Mouse (Mus musculus) midbrain, postnatal 0 days (tissue): ENCODE measurements around the gene Eps15l1. TPM values are rescaled to one million over a fixed set of nuclear protein-coding genes. Genes with fewer than 3 reads are reported as not detected.

Experiments
- ATAC-seq: fragments of 200-750 bp; cut with Nextera tagmentation; 2 replicates; pipeline ENCODE4 v1.8.0; 2017; ENCODE audit warnings: moderate number of reproducible peaks, mild to moderate bottlenecking, moderate TSS enrichment, moderate library complexity; ENCODE audit not compliant: low FRiP score
- DNase-seq: peaks from one replicate; pipeline ENCODE4 v3.0.0-alpha.2; 2015; ENCODE audit warnings: low spot score
- H3K27ac ChIP-seq: fragments of 300-500 bp; sonication (generic); 2 replicates; pipeline ENCODE4 v1.5.1; 2014; ENCODE audit warnings: low read depth, mild to moderate bottlenecking, low read length, mixed read lengths
- H3K27me3 ChIP-seq: fragments of 300-500 bp; sonication (generic); 2 replicates; pipeline ENCODE4 v1.6.1; 2014; ENCODE audit warnings: low read length, control low read depth, mixed read lengths; ENCODE audit not compliant: insufficient read depth
- H3K36me3 ChIP-seq: fragments of 300-500 bp; sonication (generic); 2 replicates; pipeline ENCODE4 v1.6.1; 2014; ENCODE audit warnings: low read length, control low read depth, mixed read lengths; ENCODE audit not compliant: insufficient read depth
- H3K4me1 ChIP-seq: fragments of 300-500 bp; sonication (generic); 2 replicates; pipeline ENCODE4 v1.6.1; 2014; ENCODE audit warnings: mild to moderate bottlenecking, control low read depth, antibody characterized with exemption, low read length, mixed read lengths; ENCODE audit not compliant: insufficient read depth
- H3K4me2 ChIP-seq: fragments of 300-500 bp; sonication (generic); 2 replicates; pipeline ENCODE4 v1.6.1; 2014; ENCODE audit warnings: low read depth, mild to moderate bottlenecking, low read length, mixed read lengths; ENCODE audit not compliant: poor library complexity, severe bottlenecking
- H3K4me3 ChIP-seq: fragments of 300-500 bp; sonication (generic); 2 replicates; pipeline ENCODE4 v1.5.1; 2014; ENCODE audit warnings: low read depth, mild to moderate bottlenecking, low read length, moderate library complexity
- H3K9ac ChIP-seq: fragments of 300-500 bp; sonication (generic); replicated peaks from 2 replicates; pipeline ENCODE4 v1.6.1; 2014; ENCODE audit warnings: mild to moderate bottlenecking, low read length, moderate library complexity, mixed read lengths; ENCODE audit not compliant: poor library complexity, severe bottlenecking
- H3K9me3 ChIP-seq: fragments of 300-500 bp; sonication (generic); 2 replicates; pipeline ENCODE4 v1.6.1; 2016; ENCODE audit warnings: low read length, control low read depth
- CTCF ChIP-seq: IDR thresholded peaks from 2 replicates; pipeline ENCODE4 v1.5.1; 2016; ENCODE audit warnings: antibody characterized with exemption, mild to moderate bottlenecking
- WGBS: fragments of 180-500 bp; shearing (Covaris S2); extraction: QIAGEN DNeasy Blood & Tissue Kit; methylation state at CpG from one replicate; pipeline ENCODE4 v1.1.7; 2014; 5-methylcytosine and 5-hydroxymethylcytosine counted together
- polyA plus RNA-seq: library from polyadenylated mRNA; unstranded; fragments of >200 nt; fragmentation: Nextera tagmentation; extraction: Ambion mirVana; gene quantifications from 2 replicates; pipeline ENCODE4 v1.2.1, GENCODE M21; 2015
- total RNA-seq: library from RNA; depleted of rRNA; stranded (reverse); fragments of >200 nt; gene quantifications from 2 replicates; pipeline ENCODE4 v1.2.3, GENCODE M21; 2014

Eps15l1 gene
- total and polyA plus RNA-seq, 2 experiments from 2014 or later: 51.3 to 65.7 TPM

DNA sequence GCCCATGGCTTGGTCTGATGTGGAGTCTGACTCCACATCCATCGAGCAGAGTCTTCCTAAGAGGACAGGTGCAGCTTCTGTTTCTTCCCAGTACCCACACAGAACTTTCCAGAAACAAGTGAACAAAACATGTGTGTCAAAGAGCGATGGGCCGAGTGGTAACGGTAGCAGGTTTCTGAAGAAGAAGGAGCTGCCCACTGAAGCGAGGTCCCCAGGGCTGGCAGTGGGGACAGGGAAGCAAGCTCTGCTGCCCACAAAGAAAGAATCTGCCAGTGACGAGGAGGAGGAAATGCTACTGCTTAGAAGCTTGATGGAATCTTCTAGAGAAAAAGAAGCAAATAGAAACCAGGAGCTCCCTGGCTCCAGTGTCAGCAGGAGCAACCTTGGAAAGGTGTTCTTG is 23.8 kb upstream of the Eps15l1 start:
- Histone ChIP-seq H3K4me2 (no peak overlapping the region), H3K36me3 (peaks cover 11% of the 10 kb centered on the region), H3K4me1 (peaks cover 3% of the 10 kb centered on the region), H3K27ac (no peak overlapping the region), H3K9me3 (no peaks in the 10 kb centered on the region), H3K4me3 (no peak overlapping the region), H3K9ac (no peak overlapping the region), H3K27me3 (no peaks in the 10 kb centered on the region)
- no peak for DNase-seq
- 92% methylated on average over 6 of the region's 6 CpGs for WGBS
- no peak for TF ChIP-seq CTCF
- no peak for ATAC-seq

- DNase-seq (no peak), ATAC-seq (peak; percentile 62)
- peak overlapping the region; percentile 38 for H3K4me3 ChIP-seq
- H3K27me3 ChIP-seq: no peaks in the 10 kb centered on the region
- WGBS: 36% methylated on average over 6 of the region's 6 CpGs
- H3K9ac ChIP-seq: peak overlapping the region; percentile 67
- H3K36me3 ChIP-seq: peaks cover 4% of the 10 kb centered on the region; the same call in 1 of the 2 replicates
- H3K4me1 ChIP-seq: peaks cover 3% of the 10 kb centered on the region
- H3K4me2 ChIP-seq: peak overlapping the region; percentile 47
- H3K27ac ChIP-seq: peak overlapping the region; percentile 52
- no peaks in the 10 kb centered on the region for H3K9me3 ChIP-seq
- TF ChIP-seq CTCF: no peak
Observed at GRCm38 (mm10) chr8:72443994-72444350, 22.7 kb upstream of the Eps15l1 start.

DNA sequence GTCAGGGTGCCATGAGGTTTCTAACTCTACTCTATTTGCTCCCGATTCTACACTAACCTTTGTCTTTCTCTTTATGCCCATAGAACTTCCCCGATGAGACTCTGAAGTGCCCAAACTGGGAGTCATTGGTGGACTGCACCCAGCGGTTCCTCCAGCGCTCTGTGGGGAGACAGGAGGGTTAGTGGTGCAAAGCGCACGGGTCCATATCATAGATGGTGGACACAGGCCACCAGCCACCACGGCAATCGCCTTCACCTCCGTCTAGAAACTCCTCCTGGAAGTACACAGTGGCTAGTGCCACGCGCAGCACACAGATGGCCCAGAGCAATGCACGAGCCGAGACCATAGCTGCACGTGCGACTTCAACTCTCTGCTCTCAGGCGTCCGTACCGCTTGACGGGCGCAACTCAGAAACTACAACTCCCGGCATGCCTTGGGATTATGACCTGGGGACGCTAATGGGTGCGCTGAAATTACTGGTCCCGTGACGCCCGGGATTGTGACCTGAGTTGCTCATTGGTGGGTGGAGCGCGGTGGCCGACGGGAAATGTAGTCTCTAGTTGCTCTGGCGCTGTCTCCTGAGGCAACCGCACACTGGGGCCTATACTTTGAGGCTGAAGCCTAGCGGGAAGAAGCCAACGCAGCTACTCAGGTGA is 22.2 kb upstream of the Eps15l1 start, which contains the start of the genes Calr3 and 1700030K09Rik:
Gene Calr3 (minus strand): TSS at position 533 of the 656 bp plus-strand sequence.
Gene 1700030K09Rik (plus strand): TSS at position 543 of the 656 bp plus-strand sequence.
- DNase-seq (peak; percentile 99), ATAC-seq (peak; percentile 98)
- H3K9ac ChIP-seq: peak within 1 kb of the TSS; percentile 67
- H3K4me1 ChIP-seq: peaks cover 3% of the 10 kb centered on the region
- H3K4me2 ChIP-seq: peak within 1 kb of the TSS; percentile 63
- no peak for TF ChIP-seq CTCF
- peak within 1 kb of the TSS; percentile 52 for H3K27ac ChIP-seq
- no peaks in the 10 kb centered on the region for H3K9me3 ChIP-seq
- H3K27me3 ChIP-seq: no peaks in the 10 kb centered on the region
- 8% methylated on average over 34 of the region's 34 CpGs for WGBS
- H3K4me3 ChIP-seq: peak within 1 kb of the TSS; percentile 38
- 0 out of 2 replicates have a peak, but pooled peaks cover 4% of the 10 kb centered on the region for H3K36me3 ChIP-seq

- no peaks in the 10 kb centered on the region for H3K27me3 ChIP-seq
- H3K9me3 ChIP-seq: no peaks in the 10 kb centered on the region
- no peak overlapping the region for H3K4me3 ChIP-seq
- H3K4me2 ChIP-seq: no peak overlapping the region
- no peaks in the 10 kb centered on the region for H3K36me3 ChIP-seq
- H3K9ac ChIP-seq: no peak overlapping the region
- H3K27ac ChIP-seq: no peak overlapping the region
- no peak for TF ChIP-seq CTCF
- no peak for ATAC-seq
- H3K4me1 ChIP-seq: no peaks in the 10 kb centered on the region; the same call in 1 of the 2 replicates
- no peak for DNase-seq
- 67% methylated on average over 8 of the region's 8 CpGs for WGBS
Observed at GRCm38 (mm10) chr8:72438248-72439015, 17.2 kb upstream of the Eps15l1 start.

- DNase-seq: no peak
- 37% methylated on average over 2 of the region's 2 CpGs for WGBS
- ATAC-seq: no peak
Observed at GRCm38 (mm10) chr8:72434952-72435351, 13.7 kb upstream of the Eps15l1 start.

GRCm38 (mm10) chr8:72429676-72430075 is 8.4 kb upstream of the Eps15l1 start:
- DNase-seq: no peak
- Histone ChIP-seq H3K9ac (no peak overlapping the region), H3K36me3 (no peaks in the 10 kb centered on the region), H3K4me1 (no peaks in the 10 kb centered on the region), H3K4me3 (no peak overlapping the region), H3K9me3 (no peaks in the 10 kb centered on the region), H3K27ac (no peak overlapping the region), H3K4me2 (no peak overlapping the region), H3K27me3 (no peaks in the 10 kb centered on the region)
- TF ChIP-seq CTCF: peak; percentile 46
- 54% methylated on average over 13 of the region's 13 CpGs for WGBS
- ATAC-seq: no peak

More at GRCm38 (mm10) chr8:72434952-72435351, 13.7 kb upstream of the Eps15l1 start:
- no peak overlapping the region for H3K4me3 ChIP-seq
- H3K27ac ChIP-seq: no peak overlapping the region
- H3K4me1 ChIP-seq: no peaks in the 10 kb centered on the region
- H3K27me3 ChIP-seq: no peaks in the 10 kb centered on the region
- TF ChIP-seq CTCF: no peak
- no peaks in the 10 kb centered on the region for H3K9me3 ChIP-seq
- no peak overlapping the region for H3K4me2 ChIP-seq
- H3K9ac ChIP-seq: no peak overlapping the region
- no peaks in the 10 kb centered on the region for H3K36me3 ChIP-seq
